Mouse (Mus musculus): ENCODE measurements at regions not wholly inside any gene's neighbourhood (a gene's known extent, or its start where the extent isn't known, plus 50 kb on each side); places are given as distances from the start of the nearest gene placed in this dataset.

- Histone ChIP-seq H3K4me2 (replicated peaks) (no peak overlapping the region), H3K36me3 (no peaks in the 10 kb centered on the region), H3K9ac (replicated peaks) (no peak overlapping the region), H3K4me3 (replicated peaks) (no peak overlapping the region), H3K27me3 (no peaks in the 10 kb centered on the region), H3K4me1 (replicated peaks) (peaks cover 7% of the 10 kb centered on the region; the same call in 1 of the 2 replicates), H3K27ac (no peak overlapping the region), H3K9me3 (no peaks in the 10 kb centered on the region)
- WGBS: 62% methylated on average over 8 of the region's 8 CpGs
- ATAC-seq: no peak
These were observed 51.8 kb upstream of the Ttc34 start for GRCm38 (mm10) chr4:154785282-154785987.

DNA sequence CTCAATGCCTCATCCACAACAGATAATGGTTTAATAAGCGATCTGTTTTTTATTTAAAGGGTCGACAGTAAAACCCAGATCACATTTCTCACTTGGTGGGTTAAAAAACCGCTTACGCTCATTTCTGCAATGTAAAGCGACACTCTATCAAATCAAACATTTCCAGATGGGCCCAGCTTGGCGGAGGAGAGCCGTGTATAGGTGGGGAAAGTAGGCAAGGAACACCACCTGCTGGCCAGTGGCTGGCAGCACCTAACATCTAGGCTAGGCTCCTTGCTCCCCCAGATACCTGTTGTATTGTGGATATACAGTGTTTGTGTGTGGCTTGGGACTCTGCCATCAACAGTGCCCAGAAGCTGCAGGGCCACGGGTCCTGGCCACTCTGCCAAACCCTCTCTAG is 50.1 kb upstream of the Ttc34 start:
- no peak overlapping the region for H3K4me2 ChIP-seq (replicated peaks)
- ATAC-seq: no peak
- no peak overlapping the region for H3K27ac ChIP-seq
- no peaks in the 10 kb centered on the region for H3K27me3 ChIP-seq
- H3K9ac ChIP-seq (replicated peaks): no peak overlapping the region
- no peaks in the 10 kb centered on the region for H3K36me3 ChIP-seq
- no peaks in the 10 kb centered on the region for H3K9me3 ChIP-seq
- H3K4me3 ChIP-seq (replicated peaks): no peak overlapping the region
- H3K4me1 ChIP-seq (replicated peaks): peaks cover 6% of the 10 kb centered on the region; the same call in 1 of the 2 replicates
- WGBS: 79% methylated on average over 8 of the region's 8 CpGs

Data from midbrain, embryonic 13.5 days (tissue).